Mouse (Mus musculus): ENCODE results near the gene Hdac7. TPM values are rescaled to one million over a fixed set of nuclear protein-coding genes. Genes with fewer than 3 reads are reported as not detected.
A peak's percentile ranks its signal among the peaks of the same experiment; 100 is the strongest.

Hdac7 gene
- polyA plus RNA-seq, 1 experiment from 2014 or later, result 5.8 TPM

- H3K27me3 ChIP-seq (ENCODE audit: control insufficient read depth, insufficient read depth, low read depth, low read length), result peaks cover 10% of the 10 kb centered on the region
- H3K4me3 ChIP-seq (ENCODE audit: low read depth, low read length), result peak overlapping the region; percentile 57
- H3K4me1 ChIP-seq (ENCODE audit: control insufficient read depth, low read depth, low read length), result peaks cover 64% of the 10 kb centered on the region
- H3K4me2 ChIP-seq (ENCODE audit: low read depth, low read length), result peak overlapping the region; percentile 83
- 12% methylated on average over 12 of the region's 12 CpGs for WGBS (ENCODE audit: insufficient replicate concordance)
- peak overlapping the region; percentile 20 for H3K27ac ChIP-seq (ENCODE audit: low read length)
- peak overlapping the region; percentile 29; the same call in 1 of the 2 replicates for H3K9ac ChIP-seq (ENCODE audit: low read depth, low read length)
- H3K9me3 ChIP-seq (replicated peaks; ENCODE audit: control insufficient read depth, low read length), result no peaks in the 10 kb centered on the region
- no peak for ATAC-seq (ENCODE audit: low read depth)
- no peaks in the 10 kb centered on the region for H3K36me3 ChIP-seq (ENCODE audit: control insufficient read depth, insufficient read depth)
Observed at GRCm38 (mm10) chr15:97825941-97826587, 18.2 kb downstream of the Hdac7 start.

- Histone ChIP-seq H3K4me3 (ENCODE audit: low read depth, low read length) (peak overlapping the region; percentile 57), H3K4me2 (ENCODE audit: low read depth, low read length) (peak overlapping the region; percentile 83), H3K36me3 (ENCODE audit: control insufficient read depth, insufficient read depth) (no peaks in the 10 kb centered on the region), H3K4me1 (ENCODE audit: control insufficient read depth, low read depth, low read length) (peaks cover 58% of the 10 kb centered on the region), H3K9ac (ENCODE audit: low read depth, low read length) (peak overlapping the region; percentile 58), H3K9me3 (replicated peaks; ENCODE audit: control insufficient read depth, low read length) (no peaks in the 10 kb centered on the region), H3K27me3 (ENCODE audit: control insufficient read depth, insufficient read depth, low read depth, low read length) (peaks cover 5% of the 10 kb centered on the region), H3K27ac (ENCODE audit: low read length) (peak overlapping the region; percentile 67)
- 7% methylated on average over 29 of the region's 29 CpGs for WGBS (ENCODE audit: insufficient replicate concordance)
- peak; percentile 75 for ATAC-seq (ENCODE audit: low read depth)
Observed at GRCm38 (mm10) chr15:97825071-97825940, 19.0 kb downstream of the Hdac7 start.

GRCm38 (mm10) chr15:97824042-97824441 lies 20.3 kb downstream of the Hdac7 start:
- H3K9ac ChIP-seq (ENCODE audit: low read depth, low read length), result no peak overlapping the region
- no peaks in the 10 kb centered on the region for H3K27me3 ChIP-seq (ENCODE audit: control insufficient read depth, insufficient read depth, low read depth, low read length)
- 71% methylated on average over 6 of the region's 6 CpGs for WGBS (ENCODE audit: insufficient replicate concordance)
- H3K4me3 ChIP-seq (ENCODE audit: low read depth, low read length), result no peak overlapping the region
- H3K27ac ChIP-seq (ENCODE audit: low read length), result no peak overlapping the region
- H3K36me3 ChIP-seq (ENCODE audit: control insufficient read depth, insufficient read depth), result no peaks in the 10 kb centered on the region
- no peaks in the 10 kb centered on the region for H3K9me3 ChIP-seq (replicated peaks; ENCODE audit: control insufficient read depth, low read length)
- no peak for ATAC-seq (ENCODE audit: low read depth)
- H3K4me1 ChIP-seq (ENCODE audit: control insufficient read depth, low read depth, low read length), result peaks cover 46% of the 10 kb centered on the region
- H3K4me2 ChIP-seq (ENCODE audit: low read depth, low read length), result no peak overlapping the region

GRCm38 (mm10) chr15:97823479-97823878 lies 20.8 kb downstream of the Hdac7 start:
- H3K4me3 ChIP-seq (ENCODE audit: low read depth, low read length), result no peak overlapping the region
- no peak overlapping the region for H3K27ac ChIP-seq (ENCODE audit: low read length)
- peaks cover 40% of the 10 kb centered on the region for H3K4me1 ChIP-seq (ENCODE audit: control insufficient read depth, low read depth, low read length)
- no peaks in the 10 kb centered on the region for H3K27me3 ChIP-seq (ENCODE audit: control insufficient read depth, insufficient read depth, low read depth, low read length)
- ATAC-seq (ENCODE audit: low read depth), result no peak
- no peak overlapping the region for H3K9ac ChIP-seq (ENCODE audit: low read depth, low read length)
- no peaks in the 10 kb centered on the region for H3K36me3 ChIP-seq (ENCODE audit: control insufficient read depth, insufficient read depth)
- 71% methylated on average over 12 of the region's 12 CpGs for WGBS (ENCODE audit: insufficient replicate concordance)
- H3K4me2 ChIP-seq (ENCODE audit: low read depth, low read length), result no peak overlapping the region
- no peaks in the 10 kb centered on the region for H3K9me3 ChIP-seq (replicated peaks; ENCODE audit: control insufficient read depth, low read length)

- WGBS (ENCODE audit: insufficient replicate concordance), result 29% methylated on average over 12 of the region's 12 CpGs
- H3K27ac ChIP-seq (ENCODE audit: low read length), result no peak overlapping the region
- peaks cover 40% of the 10 kb centered on the region for H3K4me1 ChIP-seq (ENCODE audit: control insufficient read depth, low read depth, low read length)
Observed at GRCm38 (mm10) chr15:97822545-97823228, 21.6 kb downstream of the Hdac7 start.

GRCm38 (mm10) chr15:97821983-97822363 lies 22.3 kb downstream of the Hdac7 start:
- Histone ChIP-seq H3K4me1 (ENCODE audit: control insufficient read depth, low read depth, low read length) (peaks cover 38% of the 10 kb centered on the region), H3K9me3 (replicated peaks; ENCODE audit: control insufficient read depth, low read length) (no peaks in the 10 kb centered on the region), H3K36me3 (ENCODE audit: control insufficient read depth, insufficient read depth) (no peaks in the 10 kb centered on the region), H3K27ac (ENCODE audit: low read length) (peak overlapping the region; percentile 39; the same call in 1 of the 2 replicates), H3K4me2 (ENCODE audit: low read depth, low read length) (no peak overlapping the region), H3K4me3 (ENCODE audit: low read depth, low read length) (no peak overlapping the region), H3K27me3 (ENCODE audit: control insufficient read depth, insufficient read depth, low read depth, low read length) (no peaks in the 10 kb centered on the region), H3K9ac (ENCODE audit: low read depth, low read length) (no peak overlapping the region)
- no peak for ATAC-seq (ENCODE audit: low read depth)
- 47% methylated on average over 6 of the region's 6 CpGs for WGBS (ENCODE audit: insufficient replicate concordance)

More at GRCm38 (mm10) chr15:97822545-97823228, 21.6 kb downstream of the Hdac7 start:
- no peaks in the 10 kb centered on the region for H3K36me3 ChIP-seq (ENCODE audit: control insufficient read depth, insufficient read depth)
- H3K9me3 ChIP-seq (replicated peaks; ENCODE audit: control insufficient read depth, low read length), result no peaks in the 10 kb centered on the region
- H3K4me3 ChIP-seq (ENCODE audit: low read depth, low read length), result no peak overlapping the region
- ATAC-seq (ENCODE audit: low read depth), result no peak
- no peak overlapping the region for H3K9ac ChIP-seq (ENCODE audit: low read depth, low read length)
- H3K4me2 ChIP-seq (ENCODE audit: low read depth, low read length), result no peak overlapping the region
- no peaks in the 10 kb centered on the region for H3K27me3 ChIP-seq (ENCODE audit: control insufficient read depth, insufficient read depth, low read depth, low read length)

GRCm38 (mm10) chr15:97821321-97821982 lies 22.9 kb downstream of the Hdac7 start:
- Histone ChIP-seq H3K27me3 (ENCODE audit: control insufficient read depth, insufficient read depth, low read depth, low read length) (no peaks in the 10 kb centered on the region), H3K36me3 (ENCODE audit: control insufficient read depth, insufficient read depth) (no peaks in the 10 kb centered on the region), H3K9ac (ENCODE audit: low read depth, low read length) (no peak overlapping the region), H3K27ac (ENCODE audit: low read length) (peak overlapping the region; percentile 39), H3K4me2 (ENCODE audit: low read depth, low read length) (no peak overlapping the region; the same call in 1 of the 2 replicates), H3K9me3 (replicated peaks; ENCODE audit: control insufficient read depth, low read length) (no peaks in the 10 kb centered on the region), H3K4me1 (ENCODE audit: control insufficient read depth, low read depth, low read length) (peaks cover 33% of the 10 kb centered on the region), H3K4me3 (ENCODE audit: low read depth, low read length) (no peak overlapping the region)
- peak; percentile 31 for ATAC-seq (ENCODE audit: low read depth)
- WGBS (ENCODE audit: insufficient replicate concordance), result 28% methylated on average over 10 of the region's 10 CpGs

GRCm38 (mm10) chr15:97819937-97820336 lies 24.4 kb downstream of the Hdac7 start:
- 81% methylated on average over 9 of the region's 9 CpGs for WGBS (ENCODE audit: insufficient replicate concordance)
- no peak for ATAC-seq (ENCODE audit: low read depth)

More at GRCm38 (mm10) chr15:97819937-97820336, 24.4 kb downstream of the Hdac7 start:
- Histone ChIP-seq H3K9me3 (replicated peaks; ENCODE audit: control insufficient read depth, low read length) (no peaks in the 10 kb centered on the region), H3K36me3 (ENCODE audit: control insufficient read depth, insufficient read depth) (no peaks in the 10 kb centered on the region), H3K4me1 (ENCODE audit: control insufficient read depth, low read depth, low read length) (peaks cover 18% of the 10 kb centered on the region), H3K4me3 (ENCODE audit: low read depth, low read length) (no peak overlapping the region), H3K4me2 (ENCODE audit: low read depth, low read length) (no peak overlapping the region), H3K9ac (ENCODE audit: low read depth, low read length) (no peak overlapping the region), H3K27ac (ENCODE audit: low read length) (no peak overlapping the region), H3K27me3 (ENCODE audit: control insufficient read depth, insufficient read depth, low read depth, low read length) (no peaks in the 10 kb centered on the region)
